Mouse (Mus musculus) gastrocnemius, postnatal 4 days (tissue): ENCODE data around the gene Nras. TPM values are rescaled to one million over a fixed set of nuclear protein-coding genes. Genes with fewer than 3 reads are reported as not detected.

ENCODE experiments used
- DNase-seq, 2 experiments: peaks; one replicate each; pipeline ENCODE4 v3.0.0; 2021 to 2022; ENCODE audit warnings: low spot score in 2 of 2, mixed read lengths in 2 of 2
- total RNA-seq, 2 experiments: library from RNA; stranded (reverse); gene quantifications; 2 replicates each; pipeline ENCODE4 v1.2.3; 2021

Gene Nras
- total RNA-seq, 2 experiments from 2014 or later = 190 to 191 TPM

DNA sequence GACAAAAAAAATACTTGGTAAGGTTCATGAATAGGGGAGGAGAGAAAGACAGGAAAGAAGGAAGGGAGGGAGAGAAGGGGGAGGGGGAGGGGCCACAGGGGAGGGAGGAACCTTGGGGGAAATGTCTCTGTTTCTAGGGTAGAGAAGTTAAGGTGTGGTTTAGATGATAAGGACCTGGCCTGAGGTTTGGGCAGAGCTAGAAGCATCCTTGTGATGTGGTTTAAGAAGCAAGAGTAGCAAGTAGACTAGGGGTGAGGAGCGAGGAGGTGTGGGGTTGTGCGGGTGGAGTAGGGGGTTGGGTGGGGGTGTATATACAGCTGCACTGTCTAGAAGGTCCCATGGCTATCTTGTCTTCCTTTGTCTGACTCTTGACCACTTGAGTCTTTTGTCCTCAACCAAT lies 33.7 kb downstream of the Nras start:
- DNase-seq = no peak

DNA sequence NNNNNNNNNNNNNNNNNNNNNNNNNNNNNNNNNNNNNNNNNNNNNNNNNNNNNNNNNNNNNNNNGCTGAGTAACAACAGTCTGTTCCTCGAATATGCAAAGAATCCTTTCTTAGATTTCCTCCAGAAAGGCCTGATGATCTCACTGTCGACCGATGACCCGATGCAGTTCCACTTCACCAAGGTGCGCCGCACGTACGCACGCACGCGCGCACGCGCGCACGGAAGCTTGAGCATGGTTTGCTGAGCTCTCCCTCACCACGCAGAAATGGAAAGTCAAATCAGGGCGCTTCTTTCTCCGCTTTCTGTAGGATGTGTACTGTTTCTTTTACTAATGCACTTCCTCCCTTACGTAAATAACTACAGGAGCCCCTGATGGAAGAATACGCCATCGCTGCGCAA lies 40.6 kb downstream of the Nras start:
- DNase-seq = no peak

DNA sequence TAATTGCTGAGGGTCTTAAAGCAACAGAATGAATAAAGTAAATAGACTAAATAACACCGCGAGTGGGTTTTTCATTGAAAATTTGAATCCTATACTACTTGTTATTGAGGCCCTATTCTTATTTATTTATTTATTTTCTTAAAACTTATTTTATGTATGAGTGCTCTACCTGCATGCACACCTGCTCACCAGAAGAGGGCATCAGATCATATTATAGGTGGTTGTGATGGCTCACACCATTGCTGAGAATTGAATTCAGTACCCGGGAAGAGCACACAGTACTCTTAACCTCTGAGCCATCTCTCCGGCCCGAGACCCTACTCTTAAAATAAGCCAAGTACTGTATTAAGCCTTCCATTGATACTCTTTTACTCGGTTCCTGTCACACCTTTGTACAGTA lies 41.6 kb downstream of the Nras start:
- DNase-seq = no peak

DNA sequence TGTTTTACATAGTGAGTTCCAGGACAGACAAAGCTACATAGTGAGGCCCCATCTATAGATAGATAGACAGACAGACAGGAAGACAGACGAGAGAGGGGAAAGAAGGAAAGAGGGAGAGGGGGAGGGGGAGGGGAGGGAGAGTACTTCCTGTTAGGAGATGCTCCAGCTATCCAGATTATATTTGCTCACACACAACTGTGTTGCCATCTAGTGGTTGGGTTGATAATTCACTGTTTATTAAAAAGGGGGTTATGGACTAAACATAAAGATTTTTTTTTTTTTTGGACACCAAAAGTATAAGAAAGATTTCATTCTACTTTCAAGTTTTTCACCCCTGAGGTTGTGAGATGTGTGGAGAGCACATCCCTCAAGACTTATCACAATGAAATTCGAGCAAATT lies 42.6 kb downstream of the Nras start:
- DNase-seq = no peak

DNA sequence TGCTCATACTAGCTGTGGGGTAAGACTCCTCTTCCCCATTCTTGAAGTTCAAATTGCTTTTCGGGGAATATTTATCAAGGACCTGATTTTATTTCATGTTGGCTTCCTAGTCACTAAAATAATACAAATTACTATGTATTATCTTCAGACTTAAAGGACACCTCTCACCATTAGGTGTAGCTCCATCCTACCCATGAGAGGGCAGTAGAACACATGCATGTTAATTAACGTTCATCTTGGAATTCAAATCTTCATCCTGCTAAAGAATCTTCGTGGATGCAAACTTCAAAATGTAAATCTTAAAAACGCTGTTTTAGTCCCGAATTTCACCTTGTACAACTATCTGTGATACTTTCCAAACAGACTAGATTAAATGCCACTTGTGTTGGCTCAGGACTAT lies 43.1 kb downstream of the Nras start:
- no peak for DNase-seq

DNA sequence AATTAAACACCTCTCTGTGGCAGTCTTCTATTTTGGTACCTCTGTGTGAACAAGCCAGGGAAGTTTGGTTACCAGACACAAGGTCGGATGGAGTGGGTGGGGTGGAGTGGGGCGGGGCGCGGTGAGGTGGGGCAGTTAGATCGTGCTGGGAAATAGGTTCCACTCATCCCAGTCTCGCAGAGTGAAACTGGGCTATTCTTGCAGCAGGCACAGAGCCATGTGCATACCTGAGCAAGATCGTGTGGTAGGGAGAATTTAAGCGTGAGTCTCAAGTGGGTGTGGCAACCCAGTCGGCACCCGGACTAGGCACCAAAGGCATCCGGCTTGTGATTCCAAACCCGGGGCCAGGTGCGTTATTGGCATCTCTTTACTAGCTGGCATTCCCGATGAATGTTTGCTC lies 43.8 kb downstream of the Nras start:
- peak in 1 of 2 experiments; percentile 18 for DNase-seq

DNA sequence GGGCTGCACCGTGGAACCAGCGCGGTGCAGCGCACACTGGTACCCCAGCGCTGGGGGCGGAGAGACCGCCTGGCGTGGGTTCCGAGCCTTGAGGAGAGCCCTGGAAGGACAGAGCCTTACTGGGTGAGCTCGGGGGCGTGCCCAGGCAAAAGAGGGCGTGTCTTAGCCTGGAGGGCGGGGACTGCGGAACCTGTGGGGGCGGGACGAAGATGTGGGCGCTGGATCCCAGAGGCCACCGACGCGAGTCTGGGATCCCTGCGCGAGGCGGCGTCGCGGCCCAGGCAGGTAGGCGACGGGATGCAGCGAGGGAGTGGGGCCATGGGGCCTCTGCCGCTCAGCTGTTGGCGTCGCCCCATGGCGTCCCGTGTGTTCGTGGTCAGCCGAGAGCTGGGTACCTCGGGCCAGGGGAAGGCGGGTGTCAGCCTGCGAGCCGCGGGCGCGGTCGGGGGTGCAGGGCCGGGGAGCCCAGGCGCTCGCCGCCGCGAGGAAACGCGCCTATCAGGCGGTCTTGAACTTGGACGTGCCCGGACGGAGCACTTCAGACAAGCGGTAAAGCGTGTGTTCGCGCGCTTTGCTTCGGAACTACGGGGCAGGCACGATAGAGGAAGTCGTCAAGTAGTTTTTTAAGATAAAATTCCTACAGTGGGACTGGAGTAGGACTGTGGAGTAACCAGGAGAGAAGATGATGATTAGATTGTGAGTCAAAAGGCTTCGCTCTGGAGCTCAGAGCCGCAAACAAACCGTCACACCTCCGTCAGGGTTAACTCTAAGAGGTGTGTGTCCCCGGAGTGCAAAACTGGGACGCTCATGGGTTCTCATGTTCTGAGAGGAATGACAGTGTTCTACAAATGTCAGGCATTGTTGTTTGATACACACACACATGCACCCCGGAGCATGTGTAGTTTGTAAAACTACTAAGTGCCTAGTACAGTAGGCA lies 44.6 kb downstream of the Nras start, which contains the start of gene Dennd2c:
TSS of gene Dennd2c (plus strand) at position 151 of the 937 bp plus-strand sequence.
- DNase-seq = peak; percentile 90 to 94

DNA sequence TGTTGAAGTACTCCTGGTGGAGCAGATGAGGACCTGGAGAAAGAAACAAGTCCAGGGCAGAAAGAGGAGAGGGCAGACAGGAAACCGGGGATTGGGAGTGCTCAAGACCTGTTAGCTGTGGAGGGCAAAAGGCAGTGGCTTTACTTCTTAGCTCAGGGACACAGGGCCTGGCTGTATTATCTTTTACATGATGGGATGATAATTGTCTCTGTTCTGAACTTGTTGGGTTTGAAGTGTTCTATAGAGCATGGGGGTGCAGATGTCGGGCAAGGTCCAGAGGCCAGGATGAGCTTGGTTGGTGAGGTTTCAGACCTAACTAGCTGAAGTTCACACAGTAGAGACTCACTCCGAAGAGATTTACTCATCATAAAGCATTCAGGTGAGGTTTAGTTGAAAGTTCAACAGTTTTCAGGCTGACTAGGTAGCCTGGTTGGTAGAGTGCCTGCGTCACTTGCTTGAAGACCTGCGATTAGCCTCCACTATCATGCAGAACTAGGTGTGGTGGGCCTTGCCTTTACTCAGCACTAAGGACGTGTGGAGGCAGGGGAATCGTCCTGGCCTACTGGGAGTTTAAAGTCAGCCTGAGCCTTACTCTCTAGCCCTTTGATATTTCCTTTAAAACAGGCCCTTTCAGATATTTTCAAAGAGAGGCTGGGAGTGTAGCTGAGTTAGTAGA lies 49.6 kb downstream of the Nras start:
- no peak for DNase-seq

DNA sequence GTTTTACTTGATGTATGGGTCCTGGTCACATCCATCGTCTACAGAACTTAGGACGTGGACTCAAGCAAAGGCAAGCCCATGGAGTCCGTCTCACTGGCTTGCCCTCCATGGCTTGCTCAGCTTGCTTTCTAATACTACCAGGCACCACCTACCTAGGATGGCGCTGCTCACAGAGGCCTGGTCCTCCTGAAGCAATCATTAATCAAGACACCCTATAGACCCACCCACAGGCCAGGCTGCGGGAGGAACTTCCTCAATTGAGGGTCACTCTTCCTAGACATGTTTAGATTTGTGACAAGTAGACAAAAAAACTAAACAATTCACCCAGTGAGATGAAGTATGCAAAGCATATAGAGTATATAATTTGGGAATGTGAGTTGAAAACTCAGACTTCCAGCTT lies 54.1 kb downstream of the Nras start:
- no peak for DNase-seq

Other genes starting within 250 kb of the Nras start
- gene Sycp1, start 122.2 kb upstream of the Nras start, total RNA-seq = not detected
- not detected for gene Nr1h5, start 94.2 kb upstream of the Nras start, total RNA-seq
- 100 to 1,000 TPM in 1 of 2 experiments, 10 to 100 TPM in 1; 88.4 to 102 TPM for gene Sike1, start 62.6 kb upstream of the Nras start, total RNA-seq
- 100 to 1,000 TPM; 357 to 376 TPM for gene Csde1, start 37.9 kb upstream of the Nras start, total RNA-seq
- gene Ampd1, start 15.7 kb downstream of the Nras start, total RNA-seq = 100 to 1,000 TPM; 366 to 390 TPM
- gene Dennd2c, start 44.3 kb downstream of the Nras start, total RNA-seq = 10 to 100 TPM; 14.6 to 16.0 TPM
- 10 to 100 TPM; 57.9 to 60.7 TPM for gene Bcas2, start 113.4 kb downstream of the Nras start, total RNA-seq
- 10 to 100 TPM; 19.6 to 22.4 TPM for gene Trim33, start 221.0 kb downstream of the Nras start, total RNA-seq